ENCODE assay signal across 26 mouse cellular contexts in genomic region chr19:7213010-7213409, GRCm38 (mm10).
"Had no signal": no experiment of that assay in that cellular context is flagged by ENCODE, and none has a peak within 500 bp of the region (broad histone marks: within the 10 kb centered on the region; RNA-seq: fewer than 3 reads in every experiment).

No protein-coding gene starts in this region.

- H3K27ac ChIP-seq: gastrocnemius, adult 2 months; heart, embryonic 10.5 days; hindbrain, embryonic 10.5 days; hindbrain, embryonic 13.5 days; hindbrain, embryonic 15.5 days; hindbrain, postnatal 0 days; kidney, embryonic 15.5 days; kidney, postnatal 0 days; left cerebral cortex, adult 2 months; limb, embryonic 10.5 days; limb, embryonic 12.5 days had no signal

- H3K27me3 ChIP-seq: heart, embryonic 12.5 days; hindbrain, embryonic 13.5 days; hindbrain, embryonic 15.5 days; kidney, embryonic 15.5 days; limb, embryonic 12.5 days had no signal

- ATAC-seq: hindbrain, postnatal 0 days; intestine, embryonic 16.5 days had no signal

- H3K4me2 ChIP-seq: heart, embryonic 12.5 days; hindbrain, embryonic 13.5 days; hindbrain, embryonic 15.5 days; kidney, embryonic 15.5 days; limb, embryonic 12.5 days had no signal

- DNase-seq: gastrocnemius, adult 2 months; gastrocnemius, postnatal 10 days; gastrocnemius, postnatal 25 days; heart, adult 18-20 months; heart, postnatal 10 days; heart, postnatal 4 days; kidney, adult 11 months; kidney, adult 2 months; kidney, adult 9 months; kidney, postnatal 14 days; kidney, postnatal 36 days; layer of hippocampus, adult 9-11 months; layer of hippocampus, postnatal 36 days; liver had no signal

- H3K9ac ChIP-seq: heart, embryonic 12.5 days; hindbrain, embryonic 13.5 days; hindbrain, embryonic 15.5 days; kidney, embryonic 15.5 days; limb, embryonic 12.5 days had no signal

- H3K9me3 ChIP-seq: heart, embryonic 10.5 days; heart, embryonic 12.5 days; hindbrain, embryonic 10.5 days; hindbrain, embryonic 13.5 days; hindbrain, embryonic 15.5 days; kidney, embryonic 15.5 days; limb, embryonic 10.5 days; limb, embryonic 12.5 days had no signal

- H3K4me3 ChIP-seq: gastrocnemius, adult 2 months; heart, embryonic 10.5 days; heart, embryonic 12.5 days; hindbrain, embryonic 10.5 days; hindbrain, embryonic 13.5 days; hindbrain, embryonic 15.5 days; kidney, embryonic 15.5 days; left cerebral cortex, adult 2 months; limb, embryonic 10.5 days; limb, embryonic 12.5 days had no signal
